Mouse (Mus musculus): ENCODE results near the gene Olfr1346.

DNA sequence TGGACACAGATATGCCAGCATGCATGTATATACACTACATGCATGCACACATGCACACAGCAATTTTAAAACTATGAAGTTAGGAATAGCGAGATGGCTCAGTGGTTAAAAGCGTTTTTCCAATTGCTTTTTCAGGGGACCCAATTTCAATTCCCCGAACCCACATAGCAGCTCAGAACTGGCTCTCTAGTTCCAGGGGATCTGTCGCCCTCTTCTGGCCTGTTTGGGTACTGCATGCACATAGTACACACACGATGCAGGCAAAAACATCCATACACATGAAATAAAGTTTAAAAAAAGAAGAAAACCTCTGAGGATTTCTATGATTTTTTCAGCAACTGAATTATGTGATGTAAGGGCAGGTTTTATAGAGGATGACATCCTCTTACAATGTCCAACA lies 59.2 kb downstream of the Olfr1346 start:
- peak; percentile 32; the same call in 1 of the 2 replicates for TF ChIP-seq CTCF (IDR thresholded peaks at IDR 0.05)
- no peak for TF ChIP-seq EP300 (IDR thresholded peaks at IDR 0.05)
